Mouse (Mus musculus) embryonic facial prominence, embryonic 11.5 days (tissue): Measurements from ENCODE around the gene Cbarp. TPM values are rescaled to one million over a fixed set of nuclear protein-coding genes. Genes with fewer than 3 reads are reported as not detected.

Experiments
- ATAC-seq: fragments of 200-750 bp; cut with Nextera tagmentation; replicated peaks from 2 replicates; pipeline ENCODE4 v1.8.0; 2017; ENCODE audit warnings: low read depth; ENCODE audit not compliant: insufficient number of reproducible peaks, low FRiP score, low TSS enrichment
- DNase-seq: peaks from one replicate; pipeline ENCODE4 v3.0.0-alpha.2; 2015; ENCODE audit warnings: low spot score
- H3K27ac ChIP-seq: fragments of 300-500 bp; sonication (generic); replicated peaks from 2 replicates; pipeline ENCODE4 v1.5.1; 2014; ENCODE audit warnings: mild to moderate bottlenecking, low read depth, low read length, control low read depth
- H3K27me3 ChIP-seq: fragments of 300-500 bp; sonication (generic); 2 replicates; pipeline ENCODE4 v1.6.1; 2014; ENCODE audit warnings: mild to moderate bottlenecking, low read length, moderate library complexity, mixed read lengths; ENCODE audit not compliant: control insufficient read depth, insufficient read depth
- H3K36me3 ChIP-seq: fragments of 300-500 bp; sonication (generic); replicated peaks from 2 replicates; pipeline ENCODE4 v1.6.1; 2014; ENCODE audit warnings: low read depth, mild to moderate bottlenecking, low read length, moderate library complexity, mixed read lengths; ENCODE audit not compliant: control insufficient read depth, insufficient read depth
- H3K4me1 ChIP-seq: fragments of 300-500 bp; sonication (generic); 2 replicates; pipeline ENCODE4 v1.6.1; 2014; ENCODE audit warnings: low read length, mixed read lengths; ENCODE audit not compliant: control insufficient read depth, insufficient read depth
- H3K4me2 ChIP-seq: fragments of 300-500 bp; sonication (generic); 2 replicates; pipeline ENCODE4 v1.6.1; 2014; ENCODE audit warnings: low read depth, mild to moderate bottlenecking, control low read depth, low read length, moderate library complexity
- H3K4me3 ChIP-seq: fragments of 300-500 bp; sonication (generic); 2 replicates; pipeline ENCODE4 v1.5.1; 2014; ENCODE audit warnings: low read depth, low read length, control low read depth
- H3K9ac ChIP-seq: fragments of 300-500 bp; sonication (generic); replicated peaks from 2 replicates; pipeline ENCODE4 v1.6.1; 2014; ENCODE audit warnings: mild to moderate bottlenecking, control low read depth, low read length
- H3K9me3 ChIP-seq: fragments of 300-500 bp; sonication (generic); replicated peaks from 2 replicates; pipeline ENCODE4 v1.6.1; 2016; ENCODE audit warnings: mild to moderate bottlenecking, low read length, inconsistent platforms, mixed read lengths; ENCODE audit not compliant: control insufficient read depth
- WGBS: fragments of 180-500 bp; shearing (Covaris S2); extraction: QIAGEN DNeasy Blood & Tissue Kit; methylation state at CpG from one replicate; pipeline ENCODE4 v1.1.7; 2014; 5-methylcytosine and 5-hydroxymethylcytosine counted together
- polyA plus RNA-seq: library from polyadenylated mRNA; unstranded; fragments of >200 nt; fragmentation: Nextera tagmentation; extraction: Ambion mirVana; gene quantifications from 2 replicates; pipeline ENCODE4 v1.2.1, GENCODE M21; 2014

Gene Cbarp
- polyA plus RNA-seq, 1 experiment from 2014 or later: 6.8 TPM

DNA sequence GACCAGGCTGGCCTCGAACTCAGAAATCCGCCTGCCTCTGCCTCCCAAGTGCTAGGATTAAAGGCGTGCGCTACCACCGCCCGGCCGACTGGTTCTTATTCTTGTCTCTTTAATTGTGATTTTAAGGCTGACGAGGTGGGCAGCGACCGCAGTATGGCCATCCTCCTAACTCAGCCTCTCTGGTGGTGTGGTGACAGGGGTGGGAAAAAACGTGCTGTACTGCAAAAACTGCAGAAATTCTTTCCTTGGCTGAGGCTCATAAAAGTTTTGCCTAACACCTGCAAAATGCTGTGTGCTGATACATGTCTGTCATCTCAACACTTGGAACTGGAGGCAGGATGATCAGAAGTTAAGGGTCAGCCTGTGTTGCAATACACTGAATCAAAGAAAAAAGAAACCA lies 32.7 kb upstream of the Cbarp start:
- peak overlapping the region; percentile 48 for H3K4me3 ChIP-seq
- H3K36me3 ChIP-seq: peaks cover 12% of the 10 kb centered on the region
- WGBS: 14% methylated on average over 11 of the region's 11 CpGs
- H3K9me3 ChIP-seq: no peaks in the 10 kb centered on the region
- H3K9ac ChIP-seq: peak overlapping the region; percentile 7; the same call in 1 of the 2 replicates
- no peak for DNase-seq
- no peaks in the 10 kb centered on the region; the same call in 1 of the 2 replicates for H3K4me1 ChIP-seq
- peak overlapping the region; percentile 81 for H3K4me2 ChIP-seq
- H3K27ac ChIP-seq: peak overlapping the region; percentile 41; the same call in 1 of the 2 replicates
- H3K27me3 ChIP-seq: no peaks in the 10 kb centered on the region
- ATAC-seq: no peak

DNA sequence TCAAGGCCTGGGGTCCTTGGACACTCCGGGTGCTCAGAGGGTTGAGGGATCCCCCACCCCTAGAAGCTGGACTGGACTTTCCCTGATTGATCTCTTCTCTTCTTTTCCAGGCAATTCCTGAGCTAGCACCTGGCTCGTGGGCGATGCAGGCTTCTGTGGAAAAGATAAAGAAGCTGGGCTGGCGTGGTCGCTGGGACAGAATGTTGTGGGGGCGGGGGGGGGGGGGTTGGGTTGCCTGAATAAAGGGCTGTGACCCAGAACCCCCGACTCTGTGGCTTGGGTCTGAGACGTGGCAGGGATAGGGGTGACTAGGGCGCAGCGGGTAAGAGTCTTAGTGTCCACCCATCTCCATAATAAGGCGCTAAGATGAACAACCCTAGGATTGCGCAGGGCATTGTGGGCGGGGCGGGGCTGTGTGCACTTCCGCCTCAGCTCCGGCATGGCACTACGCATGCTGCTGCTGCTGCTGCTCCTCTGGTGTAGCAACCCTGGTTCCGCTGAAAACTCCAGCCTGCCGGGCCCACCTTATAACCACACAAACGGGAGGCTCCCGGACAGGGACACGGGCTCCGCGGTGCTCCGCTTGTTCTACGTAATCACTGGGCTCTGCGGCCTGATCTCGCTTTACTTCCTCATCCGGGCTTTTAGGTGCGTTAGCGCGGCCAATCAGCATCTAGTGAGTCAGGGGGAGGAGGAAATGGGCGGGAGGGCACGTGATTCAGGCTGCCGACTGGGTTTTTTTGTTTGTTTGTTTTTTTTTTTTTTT lies 32.1 kb upstream of the Cbarp start, which contains the start of gene 1600002K03Rik:
TSS of gene 1600002K03Rik (plus strand) at position 418 of the 766 bp plus-strand sequence.
- WGBS: 9% methylated on average over 34 of the region's 35 CpGs
- Histone ChIP-seq H3K4me2 (peak within 1 kb of the TSS; percentile 81), H3K9ac (peak within 1 kb of the TSS; percentile 68), H3K4me1 (no peaks in the 10 kb centered on the region; the same call in 1 of the 2 replicates), H3K36me3 (peaks cover 12% of the 10 kb centered on the region), H3K27me3 (no peaks in the 10 kb centered on the region), H3K27ac (peak within 1 kb of the TSS; percentile 41; the same call in 1 of the 2 replicates), H3K4me3 (peak within 1 kb of the TSS; percentile 48), H3K9me3 (no peaks in the 10 kb centered on the region)
- ATAC-seq (peak; percentile 51), DNase-seq (peak; percentile 92)

GRCm38 (mm10) chr10:80171760-80172526 lies 31.3 kb upstream of the Cbarp start:
- Histone ChIP-seq H3K9me3 (no peaks in the 10 kb centered on the region), H3K27ac (no peak overlapping the region), H3K4me2 (no peak overlapping the region; the same call in 1 of the 2 replicates), H3K36me3 (peaks cover 12% of the 10 kb centered on the region), H3K4me3 (no peak overlapping the region), H3K9ac (no peak overlapping the region; the same call in 1 of the 2 replicates), H3K27me3 (no peaks in the 10 kb centered on the region), H3K4me1 (no peaks in the 10 kb centered on the region; the same call in none of the 2 replicates)
- no peak for DNase-seq
- ATAC-seq: no peak
- WGBS: 86% methylated on average over 43 of the region's 45 CpGs

- H3K4me3 ChIP-seq: no peak overlapping the region
- no peak for ATAC-seq
- no peak overlapping the region; the same call in 1 of the 2 replicates for H3K9ac ChIP-seq
- WGBS: 88% methylated on average over 15 of the region's 15 CpGs
- H3K36me3 ChIP-seq: peaks cover 12% of the 10 kb centered on the region
- H3K4me2 ChIP-seq: no peak overlapping the region
- no peaks in the 10 kb centered on the region for H3K27me3 ChIP-seq
- H3K9me3 ChIP-seq: no peaks in the 10 kb centered on the region
- no peak overlapping the region for H3K27ac ChIP-seq
- no peak for DNase-seq
- no peaks in the 10 kb centered on the region; the same call in none of the 2 replicates for H3K4me1 ChIP-seq
Observed at GRCm38 (mm10) chr10:80171252-80171651, 30.6 kb upstream of the Cbarp start.

GRCm38 (mm10) chr10:80170601-80171021 lies 30.0 kb upstream of the Cbarp start:
- WGBS: 94% methylated on average over 19 of the region's 19 CpGs
- Histone ChIP-seq H3K9me3 (no peaks in the 10 kb centered on the region), H3K4me2 (no peak overlapping the region), H3K27ac (no peak overlapping the region), H3K27me3 (no peaks in the 10 kb centered on the region), H3K36me3 (peaks cover 12% of the 10 kb centered on the region), H3K4me3 (no peak overlapping the region), H3K9ac (no peak overlapping the region), H3K4me1 (no peaks in the 10 kb centered on the region; the same call in none of the 2 replicates)
- no peak for DNase-seq
- ATAC-seq: no peak

GRCm38 (mm10) chr10:80170052-80170451 lies 29.4 kb upstream of the Cbarp start:
- Histone ChIP-seq H3K4me2 (no peak overlapping the region), H3K4me1 (no peaks in the 10 kb centered on the region; the same call in none of the 2 replicates), H3K4me3 (no peak overlapping the region), H3K27me3 (no peaks in the 10 kb centered on the region), H3K36me3 (peaks cover 12% of the 10 kb centered on the region), H3K9me3 (no peaks in the 10 kb centered on the region), H3K9ac (no peak overlapping the region), H3K27ac (no peak overlapping the region)
- WGBS: 97% methylated on average over 16 of the region's 16 CpGs
- no peak for DNase-seq
- ATAC-seq: no peak

DNA sequence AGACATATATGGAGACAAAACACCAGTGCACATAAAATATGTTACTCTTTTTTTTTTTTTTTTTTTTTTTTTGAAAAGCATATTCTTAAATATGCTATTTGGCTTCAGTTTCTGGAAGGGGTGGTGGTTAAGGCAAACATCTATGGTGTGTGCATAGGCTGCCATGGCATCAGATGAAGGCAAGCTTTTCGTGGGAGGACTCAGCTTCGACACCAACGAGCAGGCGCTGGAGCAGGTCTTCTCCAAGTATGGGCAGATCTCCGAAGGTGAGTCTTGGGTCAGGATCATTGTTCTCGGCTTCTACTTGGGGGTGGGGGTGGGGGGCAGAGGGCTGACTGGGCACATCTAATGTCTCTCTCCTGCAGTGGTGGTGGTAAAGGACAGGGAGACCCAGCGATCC lies 29.0 kb upstream of the Cbarp start:
- Histone ChIP-seq H3K9me3 (no peaks in the 10 kb centered on the region), H3K27me3 (no peaks in the 10 kb centered on the region), H3K36me3 (peaks cover 12% of the 10 kb centered on the region), H3K9ac (no peak overlapping the region), H3K4me1 (peaks cover 2% of the 10 kb centered on the region), H3K4me3 (no peak overlapping the region), H3K4me2 (no peak overlapping the region), H3K27ac (no peak overlapping the region)
- no peak for ATAC-seq
- 91% methylated on average over 7 of the region's 7 CpGs for WGBS
- no peak for DNase-seq
